Mouse (Mus musculus): ENCODE results near the gene Calhm3. TPM values are rescaled to one million over a fixed set of nuclear protein-coding genes. Genes with fewer than 3 reads are reported as not detected.

Gene Calhm3
- total and polyA plus RNA-seq, 2 experiments from 2014 or later, result not detected

DNA sequence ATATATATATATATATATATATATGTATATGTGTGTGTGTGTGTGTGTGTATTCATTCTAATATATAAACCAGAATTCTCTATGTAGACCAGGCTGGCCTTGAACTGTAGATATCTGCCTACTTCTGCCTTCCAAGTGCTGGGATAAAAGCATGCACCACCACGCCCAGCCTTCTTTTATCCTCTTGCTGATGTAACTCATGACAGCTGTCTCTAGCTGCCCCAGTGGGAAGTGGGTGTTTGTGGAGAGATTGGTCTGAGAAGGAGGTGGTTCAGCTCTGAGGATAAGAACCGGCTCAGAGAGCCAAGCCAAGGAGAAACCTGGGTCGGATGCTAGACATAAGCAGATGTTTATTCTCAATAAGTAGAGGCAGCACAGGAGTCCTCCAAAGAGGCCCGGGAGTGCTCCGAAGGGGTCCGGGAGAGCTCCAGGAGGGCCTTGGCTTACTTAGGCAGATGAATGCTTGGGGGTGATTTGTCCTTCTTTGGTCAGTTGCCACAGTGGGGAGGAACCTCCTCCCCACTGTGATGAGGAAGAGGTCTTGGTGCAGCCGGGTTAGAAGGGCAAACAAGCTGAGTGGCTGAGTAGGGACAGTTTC is 10.2 kb upstream of the Calhm3 start:
- ATAC-seq (ENCODE audit: insufficient read depth, low read depth) (0 out of 2 replicates have a peak, but pooled peaks have one; percentile 9), DNase-seq (ENCODE audit: low spot score) (no peak)
- H3K9me3 ChIP-seq (replicated peaks; ENCODE audit: control insufficient read depth, low read length), result no peaks in the 10 kb centered on the region
- H3K36me3 ChIP-seq (replicated peaks; ENCODE audit: control insufficient read depth, insufficient read depth, low read length), result no peaks in the 10 kb centered on the region
- H3K27me3 ChIP-seq (ENCODE audit: control insufficient read depth, insufficient read depth, low read length), result no peaks in the 10 kb centered on the region
- WGBS, result 44% methylated on average over 7 of the region's 7 CpGs
- no peak overlapping the region for H3K4me3 ChIP-seq (ENCODE audit: low read depth, low read length)
- no peak overlapping the region for H3K9ac ChIP-seq (replicated peaks; ENCODE audit: low read depth, low read length)
- no peak overlapping the region for H3K4me2 ChIP-seq (ENCODE audit: low read depth, low read length)
- no peaks in the 10 kb centered on the region for H3K4me1 ChIP-seq (ENCODE audit: control insufficient read depth, insufficient read depth)
- TF ChIP-seq CTCF (IDR thresholded peaks at IDR 0.05; ENCODE audit: low read depth), result no peak
- TF ChIP-seq EP300 (IDR thresholded peaks at IDR 0.05; ENCODE audit: low read depth), result no peak
- no peak overlapping the region for H3K27ac ChIP-seq (ENCODE audit: low read depth)

DNA sequence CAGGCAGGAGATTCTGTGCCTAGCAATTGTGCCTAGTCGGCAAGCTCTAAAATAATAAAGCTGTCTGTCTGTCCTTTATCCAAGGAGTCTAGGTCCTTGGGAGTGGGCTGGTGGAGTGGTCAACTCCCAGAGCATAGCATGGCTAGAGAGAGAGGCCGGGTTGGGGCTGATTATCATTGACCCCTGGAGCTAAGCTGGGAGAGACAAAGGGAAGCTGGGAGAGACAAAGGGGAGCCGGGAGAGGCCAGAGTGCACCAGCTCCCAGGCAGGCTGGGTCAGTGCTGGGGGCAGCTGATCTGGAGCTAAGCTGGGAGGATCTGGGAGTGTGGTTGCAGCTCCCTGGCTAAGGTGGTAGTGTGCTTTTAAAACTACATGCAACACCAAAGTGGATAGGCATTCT is 9.2 kb upstream of the Calhm3 start:
- 24% methylated on average over 3 of the region's 3 CpGs for whole genome bisulfite sequencing
- no peaks in the 10 kb centered on the region for H3K36me3 ChIP-seq (replicated peaks; ENCODE audit: control insufficient read depth, insufficient read depth, low read length)
- no peak overlapping the region for H3K9ac ChIP-seq (replicated peaks; ENCODE audit: low read depth, low read length)
- H3K9me3 ChIP-seq (replicated peaks; ENCODE audit: control insufficient read depth, low read length), result no peaks in the 10 kb centered on the region
- no peaks in the 10 kb centered on the region for H3K27me3 ChIP-seq (ENCODE audit: control insufficient read depth, insufficient read depth, low read length)
- H3K4me3 ChIP-seq (ENCODE audit: low read depth, low read length), result no peak overlapping the region
- DNase-seq (ENCODE audit: low spot score) (no peak), ATAC-seq (ENCODE audit: insufficient read depth, low read depth) (no peak)
- no peak overlapping the region for H3K4me2 ChIP-seq (ENCODE audit: low read depth, low read length)
- no peak overlapping the region for H3K27ac ChIP-seq (ENCODE audit: low read depth)
- no peaks in the 10 kb centered on the region for H3K4me1 ChIP-seq (ENCODE audit: control insufficient read depth, insufficient read depth)
- TF ChIP-seq CTCF (IDR thresholded peaks at IDR 0.05; ENCODE audit: low read depth) (no peak), EP300 (IDR thresholded peaks at IDR 0.05; ENCODE audit: low read depth) (no peak)

DNA sequence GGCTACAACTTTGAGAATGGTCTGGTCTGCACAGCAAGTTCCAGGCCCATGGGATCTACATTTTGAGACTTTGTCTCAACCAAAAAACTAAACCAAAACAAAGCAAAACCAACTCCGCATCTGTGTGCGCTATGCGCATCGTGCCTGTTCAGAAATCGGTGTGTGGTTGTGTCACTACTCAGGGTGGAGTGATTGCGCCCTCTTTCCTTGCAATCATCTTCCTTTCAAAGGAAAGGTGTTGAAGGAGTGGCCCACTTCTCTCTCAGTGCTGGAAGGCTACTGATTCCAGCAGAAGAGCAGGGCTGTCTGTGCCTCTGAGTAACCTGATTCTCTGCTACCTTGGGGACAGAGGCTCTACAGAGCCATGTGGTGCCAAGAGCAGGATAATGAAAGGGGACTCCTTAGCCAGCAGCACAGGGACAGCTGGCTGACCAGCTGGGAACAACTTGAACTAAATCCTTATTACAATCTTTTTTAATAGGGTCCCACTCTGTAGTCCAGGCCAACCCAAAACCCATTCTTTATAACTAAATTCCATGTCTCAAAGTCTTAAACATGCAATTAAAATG is 5.7 kb upstream of the Calhm3 start:
- WGBS, result 87% methylated on average over 6 of the region's 6 CpGs

DNA sequence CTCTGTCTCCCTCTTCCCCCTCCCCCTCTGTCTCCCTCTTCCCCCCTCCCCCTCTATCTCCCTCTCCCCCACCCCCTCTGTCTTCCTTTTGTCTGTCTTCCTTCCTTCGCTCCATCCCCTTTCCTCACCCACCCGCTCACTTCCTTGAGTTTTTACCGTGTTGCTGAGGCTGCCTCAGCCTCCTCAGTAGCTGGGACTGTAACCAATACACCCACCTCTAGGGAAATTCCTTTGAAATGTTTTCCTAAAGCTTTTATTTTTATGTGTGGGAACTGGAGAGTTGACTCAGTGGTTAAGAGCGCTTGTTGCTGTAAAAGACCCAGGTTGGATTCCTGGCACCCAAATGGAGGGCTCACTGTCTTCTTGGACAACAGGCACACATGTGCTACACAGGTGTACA is 4.1 kb upstream of the Calhm3 start:
- Histone ChIP-seq H3K36me3 (replicated peaks; ENCODE audit: control insufficient read depth, insufficient read depth, low read length) (no peaks in the 10 kb centered on the region), H3K4me1 (ENCODE audit: control insufficient read depth, insufficient read depth) (no peaks in the 10 kb centered on the region), H3K9ac (replicated peaks; ENCODE audit: low read depth, low read length) (no peak overlapping the region), H3K27ac (ENCODE audit: low read depth) (no peak overlapping the region), H3K9me3 (replicated peaks; ENCODE audit: control insufficient read depth, low read length) (no peaks in the 10 kb centered on the region), H3K4me3 (ENCODE audit: low read depth, low read length) (no peak overlapping the region), H3K27me3 (ENCODE audit: control insufficient read depth, insufficient read depth, low read length) (no peaks in the 10 kb centered on the region), H3K4me2 (ENCODE audit: low read depth, low read length) (no peak overlapping the region)
- TF ChIP-seq EP300 (IDR thresholded peaks at IDR 0.05; ENCODE audit: low read depth), result no peak
- no peak for TF ChIP-seq CTCF (IDR thresholded peaks at IDR 0.05; ENCODE audit: low read depth)
- WGBS, result 59% methylated on average over 4 of the region's 4 CpGs
- ATAC-seq (ENCODE audit: insufficient read depth, low read depth) (no peak), DNase-seq (ENCODE audit: low spot score) (no peak)

More for the DNA sequence above, 5.7 kb upstream of the Calhm3 start:
- Histone ChIP-seq H3K9me3 (replicated peaks; ENCODE audit: control insufficient read depth, low read length) (no peaks in the 10 kb centered on the region), H3K9ac (replicated peaks; ENCODE audit: low read depth, low read length) (no peak overlapping the region), H3K27ac (ENCODE audit: low read depth) (no peak overlapping the region), H3K4me1 (ENCODE audit: control insufficient read depth, insufficient read depth) (no peaks in the 10 kb centered on the region), H3K4me2 (ENCODE audit: low read depth, low read length) (no peak overlapping the region), H3K4me3 (ENCODE audit: low read depth, low read length) (no peak overlapping the region), H3K36me3 (replicated peaks; ENCODE audit: control insufficient read depth, insufficient read depth, low read length) (no peaks in the 10 kb centered on the region), H3K27me3 (ENCODE audit: control insufficient read depth, insufficient read depth, low read length) (no peaks in the 10 kb centered on the region)
- ATAC-seq (ENCODE audit: insufficient read depth, low read depth) (no peak), DNase-seq (ENCODE audit: low spot score) (no peak)
- TF ChIP-seq EP300 (IDR thresholded peaks at IDR 0.05; ENCODE audit: low read depth), result no peak
- TF ChIP-seq CTCF (IDR thresholded peaks at IDR 0.05; ENCODE audit: low read depth), result no peak

DNA sequence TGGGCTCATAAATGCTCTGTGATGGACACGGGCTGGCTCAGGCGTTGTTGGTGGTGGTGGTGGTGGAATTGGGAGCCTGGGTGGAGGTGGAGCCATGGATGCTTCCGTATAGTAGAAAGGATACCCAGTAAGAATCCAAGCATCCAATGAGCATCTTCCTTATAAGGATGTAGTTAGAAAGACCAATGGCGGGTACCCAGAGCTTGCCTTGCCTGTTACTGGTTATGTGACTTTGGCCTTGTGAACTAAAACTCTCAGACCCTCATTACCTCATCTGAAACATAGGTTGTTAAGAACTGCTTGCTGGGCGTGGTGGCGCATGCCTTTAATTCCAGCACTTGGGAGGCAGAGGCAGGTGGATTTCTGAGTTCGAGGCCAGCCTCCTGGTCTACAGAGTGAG is 3.8 kb downstream of the Calhm3 start:
- Histone ChIP-seq H3K4me3 (ENCODE audit: low read depth, low read length) (no peak overlapping the region), H3K27me3 (ENCODE audit: control insufficient read depth, insufficient read depth, low read length) (0 out of 2 replicates have a peak, but pooled peaks cover 6% of the 10 kb centered on the region), H3K4me2 (ENCODE audit: low read depth, low read length) (no peak overlapping the region), H3K27ac (ENCODE audit: low read depth) (no peak overlapping the region), H3K9me3 (replicated peaks; ENCODE audit: control insufficient read depth, low read length) (no peaks in the 10 kb centered on the region), H3K9ac (replicated peaks; ENCODE audit: low read depth, low read length) (no peak overlapping the region), H3K4me1 (ENCODE audit: control insufficient read depth, insufficient read depth) (peaks cover 13% of the 10 kb centered on the region; the same call in 1 of the 2 replicates), H3K36me3 (replicated peaks; ENCODE audit: control insufficient read depth, insufficient read depth, low read length) (no peaks in the 10 kb centered on the region)
- DNase-seq (ENCODE audit: low spot score), result no peak
- TF ChIP-seq CTCF (IDR thresholded peaks at IDR 0.05; ENCODE audit: low read depth) (no peak), EP300 (IDR thresholded peaks at IDR 0.05; ENCODE audit: low read depth) (no peak)
- no peak for ATAC-seq (ENCODE audit: insufficient read depth, low read depth)
- 86% methylated on average over 7 of the region's 7 CpGs for WGBS

DNA sequence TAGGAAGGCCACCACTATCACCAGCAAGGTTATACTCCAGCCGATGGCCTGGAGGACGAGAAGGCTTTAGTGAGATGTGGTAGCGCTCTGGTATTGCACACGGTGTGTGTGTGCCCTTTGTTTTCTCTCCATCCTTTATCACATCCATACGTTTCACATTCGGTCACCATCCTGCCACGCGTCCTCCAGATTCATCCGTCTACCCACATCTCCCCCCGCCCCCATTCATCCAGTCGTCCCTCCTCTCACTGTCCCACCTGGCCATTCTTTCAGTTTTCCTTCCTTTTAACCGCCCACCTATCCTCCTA is 5.5 kb downstream of the Calhm3 start:
- Histone ChIP-seq H3K9ac (replicated peaks; ENCODE audit: low read depth, low read length) (no peak overlapping the region), H3K36me3 (replicated peaks; ENCODE audit: control insufficient read depth, insufficient read depth, low read length) (no peaks in the 10 kb centered on the region), H3K4me3 (ENCODE audit: low read depth, low read length) (no peak overlapping the region), H3K4me2 (ENCODE audit: low read depth, low read length) (peak overlapping the region; percentile 49), H3K27me3 (ENCODE audit: control insufficient read depth, insufficient read depth, low read length) (0 out of 2 replicates have a peak, but pooled peaks cover 6% of the 10 kb centered on the region), H3K4me1 (ENCODE audit: control insufficient read depth, insufficient read depth) (peaks cover 13% of the 10 kb centered on the region; the same call in 1 of the 2 replicates), H3K27ac (ENCODE audit: low read depth) (no peak overlapping the region), H3K9me3 (replicated peaks; ENCODE audit: control insufficient read depth, low read length) (no peaks in the 10 kb centered on the region)
- no peak for DNase-seq (ENCODE audit: low spot score)
- ATAC-seq (ENCODE audit: insufficient read depth, low read depth), result no peak
- 54% methylated on average over 12 of the region's 12 CpGs for WGBS
- no peak for TF ChIP-seq CTCF (IDR thresholded peaks at IDR 0.05; ENCODE audit: low read depth)
- TF ChIP-seq EP300 (IDR thresholded peaks at IDR 0.05; ENCODE audit: low read depth), result no peak
